Mouse (Mus musculus): ENCODE measurements around the gene Lpp. TPM values are rescaled to one million over a fixed set of nuclear protein-coding genes. Genes with fewer than 3 reads are reported as not detected.

Gene Lpp
- total and polyA plus RNA-seq, 3 experiments: 0.64 to 1.2 (median 0.68) TPM

DNA sequence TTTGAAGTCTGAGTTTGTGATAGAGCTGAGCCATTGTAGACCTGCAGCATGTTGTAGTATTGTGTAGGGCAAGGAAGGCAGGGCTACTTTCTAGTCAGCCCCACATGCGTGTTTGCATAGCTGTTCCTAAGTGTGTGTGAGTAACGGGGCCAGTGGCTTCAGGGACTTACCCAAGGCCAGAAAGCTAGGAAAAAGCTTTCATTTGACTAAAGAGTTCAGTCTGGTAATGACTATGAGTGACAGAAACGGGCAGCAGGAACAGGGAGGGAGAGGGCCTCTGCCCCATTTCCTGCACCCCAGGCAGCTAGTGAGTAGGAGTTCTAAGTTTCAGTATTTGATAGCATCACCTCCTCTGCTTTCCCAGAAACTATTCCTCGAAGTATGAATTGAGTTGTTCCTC is 113.4 kb downstream of the Lpp start (continued):
- TF ChIP-seq CTCF (conservative IDR thresholded peaks at IDR 0.05 in 1 of 2, IDR thresholded peaks at IDR 0.05 in 1 of 2; ENCODE audit: low read depth in 2 of 2, low read length in 2 of 2): no peak
- TF ChIP-seq RCOR1 (conservative IDR thresholded peaks at IDR 0.05; ENCODE audit: low read depth, low read length): no peak; the same call in 1 of the 2 replicates
- TF ChIP-seq GABPA (IDR thresholded peaks at IDR 0.05; ENCODE audit: insufficient replicate concordance, low read depth, low read length): no peak
- TF ChIP-seq USF1 (IDR thresholded peaks at IDR 0.05; ENCODE audit: low read depth, low read length): no peak
- peak; percentile 62; the same call in 1 of the 2 replicates for TF ChIP-seq ELF1 (IDR thresholded peaks at IDR 0.05; ENCODE audit: low read depth, low read length)
- no peak for TF ChIP-seq KAT2A (IDR thresholded peaks at IDR 0.05; ENCODE audit: insufficient replicate concordance, low read length)
- peak; percentile 37; the same call in 1 of the 2 replicates for TF ChIP-seq ZNF384 (IDR thresholded peaks at IDR 0.05; ENCODE audit: low read depth, low read length)
- TF ChIP-seq CHD2 (IDR thresholded peaks at IDR 0.05; ENCODE audit: low read length): peak; percentile 57; the same call in 1 of the 2 replicates

DNA sequence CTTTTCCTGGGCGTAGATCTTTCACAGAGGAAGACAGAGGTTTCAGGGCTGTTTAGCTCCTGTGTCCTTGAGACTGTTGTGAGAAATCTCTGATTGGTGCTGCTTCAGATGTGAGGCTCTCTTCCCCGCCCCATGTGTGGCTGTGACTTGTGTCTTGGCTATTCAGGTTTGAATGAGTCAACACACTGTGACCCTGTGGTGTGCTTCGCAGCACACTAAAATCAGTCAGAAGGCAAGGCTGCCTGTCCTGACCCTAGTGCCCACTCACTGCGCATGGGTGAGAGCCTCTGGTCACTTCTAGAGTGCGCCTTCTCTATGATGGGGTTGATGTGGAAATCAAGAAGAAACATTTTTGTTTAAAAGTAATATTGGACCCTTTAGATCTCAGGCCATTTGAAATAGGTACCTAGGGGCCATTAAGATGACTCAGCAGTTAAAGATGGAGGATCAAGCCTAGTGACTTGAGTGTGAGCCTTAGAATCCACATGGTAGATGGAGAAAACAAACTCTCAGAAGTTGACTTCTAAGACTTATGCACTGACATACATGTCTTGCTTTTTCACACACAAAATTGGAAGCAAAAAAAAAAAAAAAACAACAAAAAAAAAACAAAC is 114.7 kb downstream of the Lpp start:
- peak; percentile 44 for DNase-seq (ENCODE audit: extremely low read depth)
- dilution Hi-C loops (cut with MboI; ENCODE audit: extremely low pct_ligation_motif_present, extremely low pct_unique_long_range_greater_than_20kb, low sequenced_read_pairs): no loop called here
- H3K4me3 ChIP-seq (replicated peaks in 1 of 3; ENCODE audit: low read depth in 2 of 3, low read length in 2 of 3, poor library complexity in 1 of 3): no peak overlapping the region

DNA sequence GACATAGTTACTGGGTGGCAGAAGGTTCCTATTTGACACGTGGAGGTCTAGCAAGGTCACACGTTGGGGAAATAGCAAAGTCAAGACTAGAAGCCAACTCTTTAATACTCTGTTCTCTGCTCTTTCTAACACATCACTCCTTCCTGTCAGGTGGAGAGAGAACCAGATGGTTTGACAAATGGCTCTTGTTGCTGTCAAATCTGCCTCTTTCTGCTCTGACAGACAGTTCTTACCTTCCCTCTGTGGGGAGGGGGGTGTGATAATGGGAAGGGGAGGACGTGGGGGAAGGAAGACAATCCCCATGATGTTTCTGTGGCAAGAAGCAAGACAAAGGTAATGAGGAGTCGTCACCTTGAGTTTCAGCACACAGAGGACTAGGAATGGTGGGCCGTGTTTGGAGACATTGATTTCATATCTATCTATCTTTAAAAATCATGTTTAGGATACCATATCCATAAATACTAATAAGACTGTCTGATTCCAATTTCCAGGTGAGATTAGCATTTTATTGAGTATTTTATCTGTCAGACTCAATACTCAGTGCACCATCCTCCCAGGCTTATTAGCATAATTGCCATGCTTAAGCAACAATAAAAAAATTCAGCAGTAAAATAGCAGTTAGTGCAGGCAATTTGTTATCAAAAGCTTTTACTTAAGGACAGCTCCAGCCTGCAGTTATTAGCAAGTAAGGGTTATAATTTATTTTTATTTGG is 115.9 kb downstream of the Lpp start:
- no peaks in the 10 kb centered on the region for H3K36me3 ChIP-seq (replicated peaks in 1 of 2; ENCODE audit: control insufficient read depth in 1 of 2, insufficient read depth in 1 of 2, low read length in 1 of 2)

More for the DNA sequence above, 114.7 kb downstream of the Lpp start:
- H3K27me3 ChIP-seq (replicated peaks): no peaks in the 10 kb centered on the region
- no peak overlapping the region; the same call in 1 of the 2 replicates for H3K4me2 ChIP-seq (ENCODE audit: insufficient read depth, low read depth, poor library complexity, severe bottlenecking)
- H3K79me2 ChIP-seq (replicated peaks; ENCODE audit: control insufficient read depth, extremely low read depth, insufficient read depth, poor library complexity, severe bottlenecking): no peaks in the 10 kb centered on the region
- 0 out of 2 replicates have a peak, but pooled peaks have one; percentile 2 for TF ChIP-seq BHLHE40 (IDR thresholded peaks at IDR 0.05; ENCODE audit: low read depth, low read length)
- 0 out of 2 replicates have a peak, but pooled peaks have one; percentile 14 for TF ChIP-seq MEF2A (IDR thresholded peaks at IDR 0.05; ENCODE audit: borderline replicate concordance, low read depth, low read length)
- no peak for TF ChIP-seq TCF12 (IDR thresholded peaks at IDR 0.05; ENCODE audit: low read depth, low read length)
- TF ChIP-seq CHD1 (IDR thresholded peaks at IDR 0.05; ENCODE audit: low read depth, low read length): no peak
- no peak for TF ChIP-seq USF1 (IDR thresholded peaks at IDR 0.05; ENCODE audit: low read depth, low read length)
- TF ChIP-seq IRF4 (IDR thresholded peaks at IDR 0.05; ENCODE audit: low read depth, low read length): no peak
- no peak for TF ChIP-seq ETS1 (conservative IDR thresholded peaks at IDR 0.05; ENCODE audit: low read depth, low read length)
- peak; percentile 83 for TF ChIP-seq MAFK (IDR thresholded peaks at IDR 0.05; ENCODE audit: insufficient replicate concordance, low read length)
- TF ChIP-seq JUND (conservative IDR thresholded peaks at IDR 0.05; ENCODE audit: low read depth, low read length): no peak
- TF ChIP-seq NELFE (IDR thresholded peaks at IDR 0.05; ENCODE audit: low read depth, low read length): no peak
- TF ChIP-seq POLR2A (IDR thresholded peaks at IDR 0.05; ENCODE audit: low read depth, low read length): no peak
- peaks cover 22 to 56% of the 10 kb centered on the region in 2 experiments for H3K4me1 ChIP-seq (ENCODE audit: control insufficient read depth in 1 of 2, insufficient read depth in 2 of 2)
- in situ Hi-C loops (cut with MboI; ENCODE audit: low pct_ligation_motif_present, low pct_unique_long_range_greater_than_20kb, low sequenced_read_pairs): no loop called here
- no peaks in the 10 kb centered on the region for H3K9me3 ChIP-seq (replicated peaks; ENCODE audit: low read length)
- no peak overlapping the region for H3K9ac ChIP-seq (ENCODE audit: insufficient read depth, low read depth)
- no peak overlapping the region for H3K27ac ChIP-seq (ENCODE audit: insufficient read depth, low read depth)
- H3K36me3 ChIP-seq (replicated peaks in 1 of 2; ENCODE audit: control insufficient read depth in 1 of 2, insufficient read depth in 1 of 2, low read length in 1 of 2): no peaks in the 10 kb centered on the region

More for the DNA sequence above, 115.9 kb downstream of the Lpp start:
- dilution Hi-C loops (cut with MboI; ENCODE audit: extremely low pct_ligation_motif_present, extremely low pct_unique_long_range_greater_than_20kb, low sequenced_read_pairs) (no loop called here), in situ Hi-C loops (cut with MboI; ENCODE audit: low pct_ligation_motif_present, low pct_unique_long_range_greater_than_20kb, low sequenced_read_pairs) (no loop called here)
- no peak for TF ChIP-seq UBTF (IDR thresholded peaks at IDR 0.05; ENCODE audit: low read depth, low read length)
- Histone ChIP-seq H3K4me1 (ENCODE audit: control insufficient read depth in 1 of 2, insufficient read depth in 2 of 2) (peaks cover 22 to 64% of the 10 kb centered on the region in 2 experiments), H3K9ac (ENCODE audit: insufficient read depth, low read depth) (no peak overlapping the region), H3K27me3 (replicated peaks) (no peaks in the 10 kb centered on the region), H3K27ac (ENCODE audit: insufficient read depth, low read depth) (no peak overlapping the region), H3K4me2 (ENCODE audit: insufficient read depth, low read depth, poor library complexity, severe bottlenecking) (no peak overlapping the region), H3K9me3 (replicated peaks; ENCODE audit: low read length) (no peaks in the 10 kb centered on the region), H3K79me2 (replicated peaks; ENCODE audit: control insufficient read depth, extremely low read depth, insufficient read depth, poor library complexity, severe bottlenecking) (no peaks in the 10 kb centered on the region), H3K4me3 (replicated peaks in 1 of 3; ENCODE audit: low read depth in 2 of 3, low read length in 2 of 3, poor library complexity in 1 of 3) (no peak overlapping the region)
- no peak for DNase-seq (ENCODE audit: extremely low read depth)

All from CH12.LX (cell line).